Mouse (Mus musculus) thymus, adult 2 months (tissue): ENCODE results near the gene Zfp985. TPM values are rescaled to one million over a fixed set of nuclear protein-coding genes. Genes with fewer than 3 reads are reported as not detected.
"Not testable (repeated sequence)": the region's sequence is repeated elsewhere in the genome, so short reads cannot be mapped to it uniquely, and the experiment has no call there.

Experiments used
- DNase-seq: peaks from one replicate; pipeline ENCODE4 v3.0.0; 2021
- H3K27ac ChIP-seq: fragments of 200-500 bp; 2 replicates; pipeline ENCODE4 v1.5.1; 2012; ENCODE audit warnings: low read length, control low read depth; ENCODE audit not compliant: control insufficient read depth, insufficient read depth
- H3K27me3 ChIP-seq: fragments of 200-500 bp; 2 replicates; pipeline ENCODE4 v1.6.1; 2012; ENCODE audit warnings: mild to moderate bottlenecking, low read length, moderate library complexity, mixed read lengths; ENCODE audit not compliant: control insufficient read depth, insufficient read depth
- H3K36me3 ChIP-seq: fragments of 200-500 bp; 2 replicates; pipeline ENCODE4 v1.6.1; 2012; ENCODE audit warnings: mild to moderate bottlenecking, low read length, moderate library complexity; ENCODE audit not compliant: control insufficient read depth, insufficient read depth
- H3K4me1 ChIP-seq: fragments of 200-500 bp; replicated peaks from 2 replicates; pipeline ENCODE4 v1.6.1; 2012; ENCODE audit warnings: low read length; ENCODE audit not compliant: control insufficient read depth, insufficient read depth
- H3K4me3 ChIP-seq: fragments of 200-500 bp; 2 replicates; pipeline ENCODE4 v1.5.1; 2012; ENCODE audit warnings: mild to moderate bottlenecking, low read length, control low read depth, moderate library complexity; ENCODE audit not compliant: control insufficient read depth, insufficient read depth
- CTCF ChIP-seq: fragments of 200-500 bp; IDR thresholded peaks from 2 replicates; pipeline ENCODE4 v1.5.1; 2012; ENCODE audit warnings: mild to moderate bottlenecking, control low read depth, low read length, moderate library complexity, borderline replicate concordance; ENCODE audit not compliant: control insufficient read depth, poor library complexity, insufficient read depth; ENCODE audit errors: extremely low read depth
- POLR2A ChIP-seq: fragments of 200-500 bp; IDR thresholded peaks from 2 replicates; pipeline ENCODE4 v1.6.1; 2012; ENCODE audit warnings: mild to moderate bottlenecking, low read length, control low read depth, moderate library complexity; ENCODE audit not compliant: control insufficient read depth, poor library complexity, insufficient read depth; ENCODE audit errors: extremely low read depth
- WGBS: fragments of 180-500 bp; shearing (Covaris S2); methylation state at CpG from one replicate; pipeline ENCODE4 v1.1.7; 2018; 5-methylcytosine and 5-hydroxymethylcytosine counted together
- polyA plus RNA-seq: library from polyadenylated mRNA; depleted of rRNA; stranded (reverse); fragments of >200 nt; gene quantifications from 2 replicates; pipeline ENCODE4 v1.2.3, GENCODE M21; 2012

Gene Zfp985
- polyA plus RNA-seq, 1 experiment = not detected

DNA sequence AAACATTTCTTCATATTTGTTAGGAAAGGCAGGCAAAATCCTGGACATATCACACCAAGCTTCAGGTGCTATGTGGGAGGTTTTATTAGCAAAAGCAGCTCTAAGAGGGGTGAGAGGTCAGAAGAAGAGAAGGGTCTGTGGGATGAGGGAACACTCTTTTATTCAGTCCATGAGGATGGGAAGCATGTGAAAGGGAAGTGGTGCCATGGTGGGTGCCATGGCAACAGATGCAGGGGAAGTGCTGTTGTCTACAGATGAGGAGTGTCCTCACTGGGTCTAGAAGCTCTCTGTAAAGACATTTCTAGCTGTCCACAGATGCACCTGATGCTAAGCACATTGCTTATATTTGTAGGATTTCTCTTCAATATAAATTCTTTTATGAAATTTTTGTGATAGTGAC is 12.0 kb upstream of the Zfp985 start:
- TF ChIP-seq POLR2A (no peak), CTCF (no peak)
- no peak overlapping the region for H3K27ac ChIP-seq
- DNase-seq = no peak
- no peaks in the 10 kb centered on the region for H3K36me3 ChIP-seq
- no peak overlapping the region for H3K4me3 ChIP-seq
- H3K27me3 ChIP-seq = no peaks in the 10 kb centered on the region
- H3K4me1 ChIP-seq = no peaks in the 10 kb centered on the region

DNA sequence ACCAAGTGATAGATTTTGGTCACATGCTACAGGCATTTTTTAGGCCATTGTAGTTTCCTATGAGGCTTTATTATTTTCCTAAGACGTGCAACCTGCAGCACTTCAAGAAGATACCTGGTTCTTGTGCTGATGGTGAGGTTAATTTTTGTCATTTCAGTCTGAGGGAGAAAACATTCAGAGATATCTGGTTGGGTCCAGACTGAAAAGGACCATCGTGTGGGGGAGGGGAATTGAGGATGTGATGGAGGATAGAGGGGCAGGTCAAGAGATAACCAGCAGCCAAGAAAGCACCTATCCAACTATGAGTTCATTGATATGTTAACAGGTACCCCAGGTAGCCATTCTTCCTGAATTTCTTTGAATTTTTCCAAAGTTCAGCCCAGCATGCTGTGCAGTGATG is 1.3 kb downstream of the Zfp985 start:
- DNase-seq, H3K4me3 ChIP-seq, H3K36me3 ChIP-seq, H3K27ac ChIP-seq, H3K4me1 ChIP-seq, H3K27me3 ChIP-seq: not testable (repeated sequence)
- WGBS = 78% methylated on average over 2 of the region's 2 CpGs

DNA sequence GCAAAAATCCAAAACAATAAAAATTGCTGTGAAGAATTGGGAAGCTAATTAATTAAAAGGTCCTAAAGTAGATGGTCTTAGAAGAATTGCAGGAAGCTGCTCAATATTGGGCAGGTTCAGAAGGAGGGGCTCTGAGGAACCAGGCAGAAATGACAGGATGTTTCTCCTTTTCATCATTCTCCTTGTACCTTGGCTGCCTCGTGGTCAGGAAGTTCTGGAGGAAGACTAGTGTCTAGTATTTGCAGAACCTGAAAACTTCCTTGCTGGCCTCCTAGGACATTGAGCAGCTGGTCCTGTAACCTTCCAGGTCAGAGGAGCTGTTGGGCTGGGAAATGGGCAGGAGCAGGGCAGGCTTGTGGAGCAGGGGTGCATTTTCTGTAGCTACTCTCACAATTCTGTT is 3.8 kb downstream of the Zfp985 start:
- DNase-seq, H3K4me1 ChIP-seq, H3K27me3 ChIP-seq, H3K4me3 ChIP-seq, H3K27ac ChIP-seq, H3K36me3 ChIP-seq: not testable (repeated sequence)
- 9% methylated on average over 1 of the region's 1 CpGs for WGBS

DNA sequence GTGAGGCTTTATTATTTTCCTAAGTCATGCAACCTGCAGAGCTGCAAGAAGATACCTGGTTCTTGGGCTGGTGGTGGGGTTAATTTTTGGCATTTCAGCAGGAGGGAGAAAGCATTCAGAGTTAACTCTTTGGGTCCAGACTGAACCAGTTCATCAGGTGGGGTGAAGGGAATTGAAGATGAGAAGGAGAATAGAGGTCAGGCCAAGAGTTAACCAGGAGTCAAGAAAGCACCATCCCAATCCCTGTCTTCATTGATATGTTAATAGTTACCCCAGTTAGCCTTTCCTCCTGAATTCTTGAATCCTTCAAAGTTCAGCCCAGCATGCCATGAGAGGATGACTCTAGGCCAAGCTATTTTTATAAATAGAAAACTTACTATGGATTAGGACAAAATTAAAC is 4.9 kb downstream of the Zfp985 start:
- H3K27ac ChIP-seq, H3K36me3 ChIP-seq, H3K4me1 ChIP-seq, H3K4me3 ChIP-seq, DNase-seq, H3K27me3 ChIP-seq: not testable (repeated sequence)

DNA sequence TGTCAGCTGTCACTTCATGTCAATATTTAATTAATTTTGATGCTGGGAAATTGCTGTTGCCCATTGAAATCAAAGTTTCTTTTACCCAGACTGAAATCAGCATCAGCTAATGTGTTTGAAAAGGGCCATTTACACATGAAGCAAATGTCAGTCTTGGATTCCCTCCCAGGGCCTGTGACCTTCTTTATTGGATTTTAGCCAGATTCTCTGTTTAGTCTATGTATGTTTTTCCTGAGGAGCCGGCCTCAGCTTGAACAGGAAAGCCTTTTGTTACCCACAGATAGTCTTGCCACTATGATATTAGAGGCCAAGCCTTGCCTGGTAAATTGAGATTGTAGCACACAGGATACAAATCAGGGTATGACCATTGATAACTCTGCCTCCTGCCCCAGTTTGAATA is 6.0 kb downstream of the Zfp985 start:
- H3K27ac ChIP-seq, DNase-seq, H3K4me1 ChIP-seq, H3K36me3 ChIP-seq, H3K27me3 ChIP-seq, H3K4me3 ChIP-seq: not testable (repeated sequence)
- WGBS = 52% methylated on average over 1 of the region's 1 CpGs

DNA sequence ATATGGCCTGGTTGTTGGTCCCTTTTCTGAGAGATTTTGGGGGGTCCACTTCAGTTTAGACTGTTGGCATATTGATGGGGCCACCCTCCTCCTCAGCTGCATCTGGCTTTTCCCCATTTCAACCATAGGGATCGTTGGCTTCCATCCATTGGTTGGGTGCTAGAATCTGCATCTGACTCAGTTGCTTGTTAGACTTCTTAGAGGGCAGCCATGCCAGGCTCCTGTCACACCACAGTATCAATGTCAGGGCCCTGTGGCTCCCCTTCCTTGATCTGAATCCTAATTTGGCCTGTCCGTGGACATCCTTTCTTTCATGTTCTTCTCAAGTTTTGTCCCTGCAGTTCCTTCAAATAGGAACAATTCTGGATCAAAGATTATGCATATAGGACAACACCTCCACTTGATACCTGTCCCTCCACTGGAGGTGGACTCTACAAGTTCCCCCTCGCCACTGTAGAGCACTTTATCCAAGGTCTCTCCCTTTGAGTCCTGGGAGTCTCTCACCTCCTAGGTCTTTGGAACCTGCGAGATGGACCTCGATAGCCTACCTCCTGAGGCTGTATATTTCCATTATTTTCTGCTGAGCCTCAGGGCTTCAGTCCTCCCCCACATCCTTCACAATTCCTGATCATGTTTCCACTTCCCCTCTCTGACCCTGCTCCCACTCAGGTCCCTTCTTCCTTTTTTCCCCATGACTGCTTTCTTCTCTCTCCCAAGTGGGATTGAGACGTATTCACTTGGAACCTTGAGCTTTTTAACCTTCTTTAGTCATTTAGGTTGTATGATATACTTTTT is 12.5 kb downstream of the Zfp985 start:
- no peak overlapping the region for H3K27ac ChIP-seq
- 71% methylated on average over 6 of the region's 6 CpGs for whole genome bisulfite sequencing
- H3K36me3 ChIP-seq = no peaks in the 10 kb centered on the region
- H3K4me3 ChIP-seq = no peak overlapping the region
- no peaks in the 10 kb centered on the region for H3K4me1 ChIP-seq
- TF ChIP-seq CTCF = no peak
- no peak for TF ChIP-seq POLR2A
- no peaks in the 10 kb centered on the region for H3K27me3 ChIP-seq
- DNase-seq = no peak

DNA sequence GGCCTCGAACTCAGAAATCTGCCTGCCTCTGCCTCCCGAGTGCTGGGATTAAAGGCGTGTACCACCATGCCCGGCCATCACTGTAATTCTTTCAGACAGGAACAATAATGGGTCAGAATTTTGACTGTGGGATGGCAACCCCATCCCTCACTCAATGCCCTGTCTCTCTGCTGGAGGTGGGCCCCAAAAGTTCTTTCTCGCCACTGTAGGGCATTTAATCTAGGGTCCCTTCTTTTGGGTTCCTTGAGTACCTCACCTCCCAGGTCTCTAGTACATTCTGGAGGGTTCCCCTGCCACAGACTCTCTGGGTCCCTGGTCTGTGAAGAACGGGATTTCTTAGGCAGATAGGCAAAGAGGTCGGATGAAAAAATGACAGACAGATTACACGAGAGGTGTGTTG is 18.1 kb downstream of the Zfp985 start:
- H3K4me3 ChIP-seq, H3K27ac ChIP-seq, H3K27me3 ChIP-seq, DNase-seq, H3K36me3 ChIP-seq, H3K4me1 ChIP-seq: not testable (repeated sequence)
- WGBS = 89% methylated on average over 8 of the region's 8 CpGs

DNA sequence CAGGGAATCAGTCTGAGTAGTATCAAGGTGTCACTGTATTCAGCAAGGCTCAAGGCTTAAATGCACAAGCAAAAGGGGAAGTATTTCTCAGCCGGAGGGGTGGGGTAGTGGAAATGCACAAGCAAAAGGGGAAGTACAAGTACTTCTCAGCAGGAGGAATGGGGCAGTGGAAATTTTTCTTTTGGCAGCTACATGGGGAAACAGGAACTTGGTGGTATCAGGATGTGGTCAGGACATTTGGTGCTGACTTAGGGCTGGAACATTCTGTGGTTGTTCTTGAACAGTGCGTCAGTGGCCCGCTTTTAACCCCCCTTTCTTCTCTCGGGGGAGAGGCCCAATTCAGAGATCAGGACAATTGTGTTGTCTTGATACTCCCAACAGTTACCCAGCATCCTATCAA is 26.3 kb downstream of the Zfp985 start:
- not testable (repeated sequence) for DNase-seq, H3K36me3 ChIP-seq, H3K4me1 ChIP-seq, H3K27ac ChIP-seq, H3K27me3 ChIP-seq, H3K4me3 ChIP-seq
- 84% methylated on average over 4 of the region's 4 CpGs for WGBS
